Mouse (Mus musculus) kidney, postnatal 25 days (tissue): ENCODE measurements around the gene Csnk1d.

Experiments used
- DNase-seq, 2 experiments: peaks; one replicate each; pipeline ENCODE4 v3.0.0; 2021; ENCODE audit warnings: mixed read lengths in 2 of 2

Csnk1d gene

GRCm38 (mm10) chr11:120951731-120952730 is 39.1 kb downstream of the Csnk1d start:
- peak in 1 of 2 experiments; percentile 35 for DNase-seq

- no peak for DNase-seq
Observed at GRCm38 (mm10) chr11:120951237-120951636, 39.9 kb downstream of the Csnk1d start.

- peak; percentile 88 to 93 for DNase-seq
Observed at GRCm38 (mm10) chr11:120950281-120951202, 40.6 kb downstream of the Csnk1d start.

- DNase-seq: no peak
Observed at GRCm38 (mm10) chr11:120949863-120950262, 41.3 kb downstream of the Csnk1d start.

- peak; percentile 38 to 66 for DNase-seq
Observed at GRCm38 (mm10) chr11:120948861-120949851, 42.0 kb downstream of the Csnk1d start.

- DNase-seq: peak in 1 of 2 experiments; percentile 50
Observed at GRCm38 (mm10) chr11:120948328-120948727, 42.8 kb downstream of the Csnk1d start, which contains the start of gene Slc16a3. Slc16a3 (plus strand) TSS chr11:120948480.

GRCm38 (mm10) chr11:120945926-120946325 is 45.2 kb downstream of the Csnk1d start:
- peak in 1 of 2 experiments; percentile 46 for DNase-seq

- no peak for DNase-seq
Observed at GRCm38 (mm10) chr11:120945266-120945665, 45.9 kb downstream of the Csnk1d start.

- no peak for DNase-seq
Observed at GRCm38 (mm10) chr11:120940959-120941358, 50.2 kb downstream of the Csnk1d start.

- DNase-seq: no peak
Observed at GRCm38 (mm10) chr11:120939712-120940341, 51.3 kb downstream of the Csnk1d start.

GRCm38 (mm10) chr11:120938795-120939194 is 52.3 kb downstream of the Csnk1d start:
- no peak for DNase-seq

- DNase-seq: no peak
Observed at GRCm38 (mm10) chr11:120937976-120938375, 53.2 kb downstream of the Csnk1d start.

- peak; percentile 91 to 93 for DNase-seq
Observed at GRCm38 (mm10) chr11:120932564-120933398, 58.3 kb downstream of the Csnk1d start, which contains the start of gene Ccdc57. Ccdc57 (minus strand) TSS chr11:120932872.

- no peak for DNase-seq
Observed at GRCm38 (mm10) chr11:120931479-120931878, 59.7 kb downstream of the Csnk1d start.

- DNase-seq: no peak
Observed at GRCm38 (mm10) chr11:120928468-120928867, 62.7 kb downstream of the Csnk1d start.

GRCm38 (mm10) chr11:120922528-120922927 is 68.6 kb downstream of the Csnk1d start:
- DNase-seq: no peak

GRCm38 (mm10) chr11:120917756-120918155 is 73.4 kb downstream of the Csnk1d start:
- DNase-seq: no peak

- no peak for DNase-seq
Observed at GRCm38 (mm10) chr11:120916477-120916876, 74.7 kb downstream of the Csnk1d start.

- no peak for DNase-seq
Observed at GRCm38 (mm10) chr11:120913796-120914195, 77.3 kb downstream of the Csnk1d start.
